Mouse (Mus musculus) lung, postnatal 25 days (tissue): ENCODE measurements around the gene Abca3.

ENCODE experiments used
- DNase-seq: peaks from one replicate; pipeline ENCODE4 v3.0.0; 2022; ENCODE audit warnings: low spot score

Gene Abca3

GRCm38 (mm10) chr17:24351760-24352357, at the start of gene Abca3:
Gene Abca3, plus strand, starts transcription at chr17:24351950.
- peak; percentile 97 for DNase-seq

GRCm38 (mm10) chr17:24307500-24307899, 44.2 kb upstream of the Abca3 start:
- peak; percentile 32 for DNase-seq

- no peak for DNase-seq
Observed at GRCm38 (mm10) chr17:24320826-24321225, 30.9 kb upstream of the Abca3 start.

- no peak for DNase-seq
Observed at GRCm38 (mm10) chr17:24325051-24325450, 26.7 kb upstream of the Abca3 start.

GRCm38 (mm10) chr17:24327656-24328055, 24.1 kb upstream of the Abca3 start:
- DNase-seq = no peak

GRCm38 (mm10) chr17:24344672-24345071, 7.1 kb upstream of the Abca3 start:
- DNase-seq = no peak

- no peak for DNase-seq
Observed at GRCm38 (mm10) chr17:24346831-24347230, 4.9 kb upstream of the Abca3 start.

- no peak for DNase-seq
Observed at GRCm38 (mm10) chr17:24349176-24349575, 2.6 kb upstream of the Abca3 start.

- no peak for DNase-seq
Observed at GRCm38 (mm10) chr17:24350926-24351759, 607 bp upstream of the Abca3 start, which contains the start of gene Abca17. Gene Abca17, minus strand, starts transcription at chr17:24351068.

GRCm38 (mm10) chr17:24352370-24353194, 832 bp downstream of the Abca3 start:
- no peak for DNase-seq

- DNase-seq = no peak
Observed at GRCm38 (mm10) chr17:24353960-24354359, 2.2 kb downstream of the Abca3 start.

GRCm38 (mm10) chr17:24355284-24355683, 3.5 kb downstream of the Abca3 start:
- DNase-seq = no peak

- DNase-seq = no peak
Observed at GRCm38 (mm10) chr17:24359006-24359405, 7.3 kb downstream of the Abca3 start.

- DNase-seq = peak; percentile 89
Observed at GRCm38 (mm10) chr17:24359903-24360302, 8.2 kb downstream of the Abca3 start.

- no peak for DNase-seq
Observed at GRCm38 (mm10) chr17:24360841-24361240, 9.1 kb downstream of the Abca3 start.

GRCm38 (mm10) chr17:24361291-24361690, 9.5 kb downstream of the Abca3 start:
- no peak for DNase-seq

- no peak for DNase-seq
Observed at GRCm38 (mm10) chr17:24362527-24362926, 10.8 kb downstream of the Abca3 start.

GRCm38 (mm10) chr17:24364461-24364860, 12.7 kb downstream of the Abca3 start:
- no peak for DNase-seq

- peak; percentile 83 for DNase-seq
Observed at GRCm38 (mm10) chr17:24365863-24366262, 14.1 kb downstream of the Abca3 start.

- DNase-seq = no peak
Observed at GRCm38 (mm10) chr17:24375094-24375712, 23.5 kb downstream of the Abca3 start.

GRCm38 (mm10) chr17:24375886-24376285, 24.1 kb downstream of the Abca3 start:
- DNase-seq = no peak

GRCm38 (mm10) chr17:24378496-24378895, 26.7 kb downstream of the Abca3 start:
- DNase-seq = no peak
